Mouse (Mus musculus): Measurements from ENCODE around the gene Bzw1. TPM values are rescaled to one million over a fixed set of nuclear protein-coding genes. Genes with fewer than 3 reads are reported as not detected.
"Not testable (repeated sequence)": the region's sequence is repeated elsewhere in the genome, so short reads cannot be mapped to it uniquely, and the experiment has no call there.

Gene Bzw1
- polyA plus RNA-seq, 1 experiment = 13.3 TPM

- no peaks in the 10 kb centered on the region for H3K27me3 ChIP-seq (ENCODE audit: control insufficient read depth, insufficient read depth, low read length)
- no peak overlapping the region for H3K4me3 ChIP-seq (ENCODE audit: extremely low read depth, insufficient read depth, insufficient read length)
- no peaks in the 10 kb centered on the region for H3K36me3 ChIP-seq (ENCODE audit: control insufficient read depth, insufficient read depth, low read length)
- no peak for TF ChIP-seq POLR2A (IDR thresholded peaks at IDR 0.05; ENCODE audit: low read depth, low read length)
- no peak overlapping the region for H3K27ac ChIP-seq (ENCODE audit: insufficient read depth, low read length)
- WGBS = 81% methylated on average over 19 of the region's 19 CpGs
- DNase-seq (ENCODE audit: low read depth in 1 of 2, low spot score in 2 of 2) = no peak
- no peaks in the 10 kb centered on the region for H3K4me1 ChIP-seq (ENCODE audit: control insufficient read depth, insufficient read depth, insufficient read length)
Measured at GRCm38 (mm10) chr1:58358958-58359901, 33.5 kb upstream of the Bzw1 start.

GRCm38 (mm10) chr1:58362296-58362695 lies 30.4 kb upstream of the Bzw1 start:
- Histone ChIP-seq H3K4me3 (ENCODE audit: extremely low read depth, insufficient read depth, insufficient read length) (no peak overlapping the region), H3K4me1 (ENCODE audit: control insufficient read depth, insufficient read depth, insufficient read length) (no peaks in the 10 kb centered on the region), H3K27ac (ENCODE audit: insufficient read depth, low read length) (no peak overlapping the region), H3K27me3 (ENCODE audit: control insufficient read depth, insufficient read depth, low read length) (no peaks in the 10 kb centered on the region), H3K36me3 (ENCODE audit: control insufficient read depth, insufficient read depth, low read length) (no peaks in the 10 kb centered on the region)
- DNase-seq (ENCODE audit: low read depth in 1 of 2, low spot score in 2 of 2) = no peak
- WGBS = 88% methylated on average over 4 of the region's 4 CpGs
- TF ChIP-seq POLR2A (IDR thresholded peaks at IDR 0.05; ENCODE audit: low read depth, low read length) (no peak), CTCF (IDR thresholded peaks at IDR 0.05; ENCODE audit: extremely low read depth, insufficient read depth, insufficient read length, insufficient replicate concordance) (no peak)

- Histone ChIP-seq H3K27ac (ENCODE audit: insufficient read depth, low read length) (no peak overlapping the region), H3K4me3 (ENCODE audit: extremely low read depth, insufficient read depth, insufficient read length) (no peak overlapping the region), H3K36me3 (ENCODE audit: control insufficient read depth, insufficient read depth, low read length) (no peaks in the 10 kb centered on the region), H3K27me3 (ENCODE audit: control insufficient read depth, insufficient read depth, low read length) (no peaks in the 10 kb centered on the region), H3K4me1 (ENCODE audit: control insufficient read depth, insufficient read depth, insufficient read length) (no peaks in the 10 kb centered on the region)
- DNase-seq (ENCODE audit: low read depth in 1 of 2, low spot score in 2 of 2) = no peak
- 91% methylated on average over 12 of the region's 12 CpGs for WGBS
- TF ChIP-seq CTCF (IDR thresholded peaks at IDR 0.05; ENCODE audit: extremely low read depth, insufficient read depth, insufficient read length, insufficient replicate concordance) = no peak
- no peak for TF ChIP-seq POLR2A (IDR thresholded peaks at IDR 0.05; ENCODE audit: low read depth, low read length)
Measured at GRCm38 (mm10) chr1:58364551-58364950, 28.1 kb upstream of the Bzw1 start.

GRCm38 (mm10) chr1:58365829-58366228 lies 26.9 kb upstream of the Bzw1 start:
- DNase-seq (ENCODE audit: low read depth in 1 of 2, low spot score in 2 of 2) = no peak
- H3K27ac ChIP-seq (ENCODE audit: insufficient read depth, low read length) = no peak overlapping the region
- no peaks in the 10 kb centered on the region for H3K27me3 ChIP-seq (ENCODE audit: control insufficient read depth, insufficient read depth, low read length)
- H3K4me3 ChIP-seq (ENCODE audit: extremely low read depth, insufficient read depth, insufficient read length) = no peak overlapping the region
- H3K36me3 ChIP-seq (ENCODE audit: control insufficient read depth, insufficient read depth, low read length) = no peaks in the 10 kb centered on the region
- H3K4me1 ChIP-seq (ENCODE audit: control insufficient read depth, insufficient read depth, insufficient read length) = no peaks in the 10 kb centered on the region
- no peak for TF ChIP-seq CTCF (IDR thresholded peaks at IDR 0.05; ENCODE audit: extremely low read depth, insufficient read depth, insufficient read length, insufficient replicate concordance)
- no peak for TF ChIP-seq POLR2A (IDR thresholded peaks at IDR 0.05; ENCODE audit: low read depth, low read length)
- WGBS = 88% methylated on average over 3 of the region's 3 CpGs

GRCm38 (mm10) chr1:58366737-58367471 lies 25.8 kb upstream of the Bzw1 start:
- 87% methylated on average over 12 of the region's 12 CpGs for WGBS
- H3K27ac ChIP-seq (ENCODE audit: insufficient read depth, low read length) = no peak overlapping the region
- no peak for DNase-seq (ENCODE audit: low read depth in 1 of 2, low spot score in 2 of 2)
- no peaks in the 10 kb centered on the region for H3K36me3 ChIP-seq (ENCODE audit: control insufficient read depth, insufficient read depth, low read length)
- TF ChIP-seq POLR2A (IDR thresholded peaks at IDR 0.05; ENCODE audit: low read depth, low read length) (no peak), CTCF (IDR thresholded peaks at IDR 0.05; ENCODE audit: extremely low read depth, insufficient read depth, insufficient read length, insufficient replicate concordance) (no peak)
- no peak overlapping the region for H3K4me3 ChIP-seq (ENCODE audit: extremely low read depth, insufficient read depth, insufficient read length)
- no peaks in the 10 kb centered on the region for H3K27me3 ChIP-seq (ENCODE audit: control insufficient read depth, insufficient read depth, low read length)
- H3K4me1 ChIP-seq (ENCODE audit: control insufficient read depth, insufficient read depth, insufficient read length) = no peaks in the 10 kb centered on the region

GRCm38 (mm10) chr1:58369716-58370115 lies 23.0 kb upstream of the Bzw1 start:
- Histone ChIP-seq H3K4me3 (ENCODE audit: extremely low read depth, insufficient read depth, insufficient read length) (no peak overlapping the region), H3K27me3 (ENCODE audit: control insufficient read depth, insufficient read depth, low read length) (no peaks in the 10 kb centered on the region), H3K36me3 (ENCODE audit: control insufficient read depth, insufficient read depth, low read length) (no peaks in the 10 kb centered on the region), H3K4me1 (ENCODE audit: control insufficient read depth, insufficient read depth, insufficient read length) (no peaks in the 10 kb centered on the region), H3K27ac (ENCODE audit: insufficient read depth, low read length) (no peak overlapping the region)
- no peak for DNase-seq (ENCODE audit: low read depth in 1 of 2, low spot score in 2 of 2)
- 81% methylated on average over 2 of the region's 2 CpGs for WGBS
- TF ChIP-seq POLR2A (IDR thresholded peaks at IDR 0.05; ENCODE audit: low read depth, low read length) = no peak
- TF ChIP-seq CTCF (IDR thresholded peaks at IDR 0.05; ENCODE audit: extremely low read depth, insufficient read depth, insufficient read length, insufficient replicate concordance) = no peak

GRCm38 (mm10) chr1:58374266-58374665 lies 18.4 kb upstream of the Bzw1 start:
- not testable (repeated sequence) for H3K4me1 ChIP-seq (ENCODE audit: control insufficient read depth, insufficient read depth, insufficient read length); DNase-seq (ENCODE audit: low read depth in 1 of 2, low spot score in 2 of 2); H3K27me3 ChIP-seq (ENCODE audit: control insufficient read depth, insufficient read depth, low read length); H3K27ac ChIP-seq (ENCODE audit: insufficient read depth, low read length); H3K36me3 ChIP-seq (ENCODE audit: control insufficient read depth, insufficient read depth, low read length); H3K4me3 ChIP-seq (ENCODE audit: extremely low read depth, insufficient read depth, insufficient read length)
- 90% methylated on average over 2 of the region's 2 CpGs for WGBS
